Mouse (Mus musculus): ENCODE measurements at regions not wholly inside any gene's neighbourhood (a gene's known extent, or its start where the extent isn't known, plus 50 kb on each side); places are given as distances from the start of the nearest gene placed in this dataset.

DNA sequence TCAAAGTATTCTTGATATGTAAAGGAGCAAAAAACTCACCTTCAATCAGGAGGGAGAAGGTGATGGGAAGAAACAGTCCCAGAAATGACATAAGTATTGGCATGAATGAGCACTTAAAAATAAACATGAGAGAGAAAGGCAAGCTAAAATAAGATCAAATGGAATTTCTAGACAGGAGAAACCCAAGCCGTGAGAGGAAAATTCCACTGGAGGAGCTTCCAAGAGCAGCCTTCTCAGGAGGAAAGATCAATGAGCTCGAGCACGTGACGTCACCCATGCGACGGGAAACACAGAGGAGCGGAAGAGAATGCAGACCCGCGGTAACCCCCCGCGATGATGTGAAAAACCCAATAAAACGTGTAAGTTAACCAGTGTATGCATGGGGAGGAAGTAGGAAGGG is 274.6 kb downstream of the Lyplal1 start:
- no peak for DNase-seq (ENCODE audit: low read depth)

DNA sequence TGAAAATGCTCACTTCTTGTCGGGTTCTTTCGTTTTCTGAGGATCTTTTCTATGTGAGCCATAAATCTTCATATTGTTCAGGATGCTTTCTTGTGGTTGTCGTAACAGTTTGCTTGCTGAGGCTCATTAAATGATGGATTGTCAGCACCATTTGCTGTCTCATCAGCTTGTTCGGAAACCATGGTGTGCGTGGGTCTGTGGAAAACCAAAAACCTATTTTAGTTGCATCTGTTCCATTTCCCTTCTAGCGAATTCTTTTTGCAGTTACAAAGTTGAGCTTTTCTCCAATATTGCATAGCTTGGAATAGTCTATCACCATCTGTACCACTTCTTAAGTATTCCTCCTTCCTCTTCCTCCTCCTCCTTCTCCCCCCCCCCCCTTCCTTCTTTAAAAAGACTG is 269.9 kb downstream of the Lyplal1 start:
- DNase-seq (ENCODE audit: low read depth) = no peak

DNA sequence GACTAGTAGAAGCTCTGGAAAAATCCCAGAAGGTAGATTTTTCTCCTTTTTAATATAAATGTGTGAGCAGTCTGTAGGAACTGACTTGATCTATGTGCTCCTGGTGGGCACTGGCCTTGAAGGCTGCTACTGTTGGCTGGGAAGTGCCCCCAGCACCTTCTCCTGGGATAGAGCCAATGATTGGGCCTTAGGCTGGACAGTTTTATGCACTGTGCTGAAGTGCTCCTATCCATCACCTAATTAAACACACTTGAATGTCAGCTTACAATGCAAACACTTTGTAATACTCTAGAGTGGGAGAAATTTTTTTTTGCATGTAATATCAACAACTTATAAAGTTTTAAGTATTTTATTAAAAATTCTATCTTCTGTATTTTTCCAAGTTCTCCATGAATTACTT is 266.5 kb downstream of the Lyplal1 start:
- no peak for DNase-seq (ENCODE audit: low read depth)

DNA sequence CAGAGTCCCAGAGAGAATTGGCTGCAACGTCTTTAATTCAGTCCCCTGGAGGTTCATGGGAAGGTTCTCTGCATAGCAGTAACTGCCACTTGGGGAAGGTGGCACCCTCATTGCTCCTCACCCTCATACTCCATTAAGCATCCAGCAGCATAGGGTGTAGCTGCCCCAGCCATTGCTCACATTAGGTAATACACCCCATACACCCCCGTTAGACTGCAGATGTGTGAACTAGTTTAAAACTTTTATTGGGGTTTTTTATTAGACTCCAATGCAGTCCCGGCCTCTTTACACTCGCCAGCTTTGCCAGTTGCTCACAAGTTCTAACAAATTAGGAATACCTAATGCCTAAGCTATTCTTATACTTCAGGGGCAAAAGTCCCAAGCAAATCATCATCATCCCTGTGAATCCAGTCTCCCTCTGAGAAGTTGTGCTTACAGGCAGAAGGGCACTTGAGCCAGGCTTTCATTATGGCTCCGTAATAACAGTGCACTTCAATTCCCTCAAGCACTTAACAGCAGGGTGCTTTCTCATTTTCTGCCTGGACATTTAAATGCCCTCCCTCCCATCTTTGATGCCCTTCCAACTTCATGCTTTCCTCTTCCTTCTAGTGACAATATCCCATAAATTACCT is 265.7 kb downstream of the Lyplal1 start:
- no peak for DNase-seq (ENCODE audit: low read depth)

DNA sequence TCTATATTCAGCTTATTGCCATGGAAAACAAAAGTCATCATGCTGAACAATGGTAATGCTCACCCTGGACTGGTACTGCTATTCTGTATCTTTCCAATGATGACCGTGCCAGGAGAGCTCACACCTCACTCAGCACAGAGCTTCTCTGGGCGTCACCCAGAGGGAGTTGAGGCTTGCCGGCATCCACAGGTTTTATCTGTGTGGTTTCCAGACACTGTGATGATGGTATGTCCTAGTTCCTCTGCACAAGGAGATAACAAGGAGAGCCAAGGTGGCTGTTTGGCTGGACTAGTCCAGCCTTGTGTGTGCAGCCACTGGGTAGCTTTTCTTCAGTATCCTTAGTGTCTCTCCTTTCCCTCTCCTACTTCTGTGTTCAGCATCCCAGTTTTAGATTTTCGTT is 255.4 kb downstream of the Lyplal1 start:
- no peak for DNase-seq (ENCODE audit: low read depth)

DNA sequence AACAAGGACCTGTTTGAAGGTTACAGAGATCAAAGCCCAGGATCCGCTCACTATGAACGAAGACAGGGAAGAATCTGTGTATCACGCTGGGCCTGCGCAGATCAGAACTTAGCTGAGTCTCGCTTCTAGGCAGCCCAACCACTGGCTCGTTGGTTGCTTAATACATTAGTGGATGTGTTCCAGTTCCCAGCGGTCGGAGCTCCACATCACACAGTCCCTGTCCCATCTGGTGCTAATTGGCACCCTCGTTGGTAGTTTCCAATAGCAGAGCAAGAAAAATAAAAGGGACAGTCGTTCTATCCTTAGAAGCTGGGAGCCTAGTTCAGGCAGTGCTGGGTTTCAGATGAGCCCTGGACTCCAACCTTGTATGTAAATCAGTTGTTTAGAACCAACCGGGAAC is 251.2 kb downstream of the Lyplal1 start:
- DNase-seq (ENCODE audit: low read depth) = no peak

DNA sequence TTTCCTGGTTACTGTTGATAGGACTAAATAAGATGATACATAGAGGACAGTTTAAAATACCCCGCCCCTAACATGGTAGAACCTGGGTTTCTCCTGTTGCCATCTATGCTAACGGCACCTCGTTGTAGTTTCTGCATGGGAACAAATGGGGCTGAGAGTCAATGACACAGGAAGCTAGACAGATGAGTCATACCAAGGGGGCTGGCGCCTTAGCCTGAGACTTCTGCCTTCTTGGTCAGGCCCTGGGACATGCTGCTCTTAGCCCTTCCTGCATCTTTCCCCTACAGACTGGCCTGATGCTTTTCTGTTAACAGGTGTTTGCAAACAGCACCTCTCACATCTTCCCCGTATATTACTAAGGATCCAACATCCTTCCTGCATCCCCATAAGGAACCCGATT is 250.5 kb downstream of the Lyplal1 start:
- no peak for DNase-seq (ENCODE audit: low read depth)

DNA sequence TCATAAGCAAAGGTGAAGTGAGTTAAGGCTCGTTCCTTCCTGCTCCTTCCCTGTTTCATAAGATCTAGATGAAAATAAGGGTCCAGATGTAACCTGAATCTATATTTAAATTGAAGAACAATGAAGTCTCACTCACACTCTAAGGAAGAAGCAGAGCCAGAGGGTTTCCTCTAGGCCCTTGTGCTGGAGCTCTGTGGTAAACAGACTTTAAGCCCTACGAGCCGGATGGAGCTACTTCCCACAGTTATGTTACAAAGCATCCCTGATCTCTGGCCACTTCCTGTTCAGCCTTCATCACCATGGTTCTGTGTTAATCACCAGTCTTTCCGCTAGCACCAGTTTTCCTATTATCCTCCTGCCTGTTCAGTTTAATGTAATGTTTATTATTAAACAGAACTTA is 250.1 kb downstream of the Lyplal1 start:
- no peak for DNase-seq (ENCODE audit: low read depth)

DNA sequence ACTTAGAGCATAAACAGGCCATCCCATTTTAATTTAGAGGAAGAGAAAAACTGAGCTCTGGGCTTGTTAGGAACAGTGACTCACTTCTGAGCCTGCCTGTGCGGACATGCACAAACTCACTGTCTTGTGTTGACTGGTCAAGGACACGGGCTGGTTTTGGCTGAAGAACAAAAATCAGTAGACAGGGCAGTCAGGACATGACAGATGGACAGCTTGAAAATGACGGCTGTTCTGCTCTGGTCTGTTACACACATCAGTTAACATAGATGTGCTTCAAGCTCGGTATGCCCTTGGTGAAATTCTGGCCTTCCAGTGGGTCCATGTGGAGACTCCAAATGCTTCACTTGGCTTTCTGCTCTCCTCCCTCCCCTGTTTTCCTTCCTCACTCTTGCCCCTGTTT is 248.4 kb downstream of the Lyplal1 start:
- no peak for DNase-seq (ENCODE audit: low read depth)

DNA sequence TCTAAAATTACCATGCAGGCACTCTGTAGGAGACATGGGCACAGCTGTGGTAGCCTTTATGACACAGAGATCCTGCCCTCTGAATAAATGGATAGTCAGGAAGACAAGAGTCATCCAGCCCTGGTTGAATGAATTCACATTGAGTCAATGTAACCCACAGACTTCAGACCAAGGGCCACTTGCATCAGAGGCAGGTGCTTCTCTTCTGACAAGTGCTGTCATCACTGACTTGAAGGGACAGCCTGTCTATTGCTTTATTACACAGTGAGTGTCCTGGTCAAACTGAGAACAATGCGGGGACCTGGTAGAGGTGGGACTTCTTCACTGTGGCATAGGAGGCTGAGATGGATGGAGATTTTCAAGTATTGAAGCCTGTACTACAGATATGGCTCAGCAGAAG is 230.1 kb downstream of the Lyplal1 start:
- DNase-seq (ENCODE audit: low read depth) = no peak

DNA sequence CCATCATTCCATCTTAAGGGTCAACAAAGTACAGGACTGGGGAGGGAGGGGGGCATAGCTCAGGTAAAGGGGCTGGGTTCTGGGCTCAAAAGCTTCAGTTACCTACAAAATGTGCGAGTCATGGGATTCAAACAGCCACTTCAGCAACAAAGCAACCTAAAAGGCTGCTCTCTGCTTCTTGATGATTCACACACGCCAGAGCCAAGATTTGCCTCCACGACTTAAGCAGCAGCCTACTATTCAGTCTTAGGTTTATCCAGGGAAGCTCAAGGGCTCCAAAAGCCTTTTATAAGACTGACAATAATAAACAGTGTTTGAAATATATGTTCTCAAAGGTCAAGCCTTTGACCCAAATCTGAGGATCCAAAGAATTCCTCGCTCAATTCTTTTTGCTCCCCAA is 225.3 kb downstream of the Lyplal1 start:
- DNase-seq (ENCODE audit: low read depth) = no peak

DNA sequence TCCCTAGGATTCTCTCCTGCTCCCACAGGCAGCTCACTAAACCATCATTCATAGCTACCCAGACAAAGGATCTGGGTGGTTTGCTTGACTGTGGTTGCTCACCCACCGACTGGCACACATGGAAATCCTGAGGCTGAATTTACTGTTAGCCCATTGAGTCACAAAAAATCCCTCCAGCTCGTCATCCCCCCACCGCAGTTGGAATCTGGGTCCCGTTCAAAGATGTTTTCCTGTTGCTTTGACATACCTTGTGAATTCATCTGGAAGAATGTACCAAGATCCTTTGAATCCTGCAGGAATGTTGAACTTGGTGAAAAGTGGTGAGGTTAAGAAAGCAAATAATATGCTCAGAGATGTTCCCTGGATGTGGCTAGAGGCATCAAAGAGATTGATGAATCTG is 223.7 kb downstream of the Lyplal1 start:
- DNase-seq (ENCODE audit: low read depth) = no peak

DNA sequence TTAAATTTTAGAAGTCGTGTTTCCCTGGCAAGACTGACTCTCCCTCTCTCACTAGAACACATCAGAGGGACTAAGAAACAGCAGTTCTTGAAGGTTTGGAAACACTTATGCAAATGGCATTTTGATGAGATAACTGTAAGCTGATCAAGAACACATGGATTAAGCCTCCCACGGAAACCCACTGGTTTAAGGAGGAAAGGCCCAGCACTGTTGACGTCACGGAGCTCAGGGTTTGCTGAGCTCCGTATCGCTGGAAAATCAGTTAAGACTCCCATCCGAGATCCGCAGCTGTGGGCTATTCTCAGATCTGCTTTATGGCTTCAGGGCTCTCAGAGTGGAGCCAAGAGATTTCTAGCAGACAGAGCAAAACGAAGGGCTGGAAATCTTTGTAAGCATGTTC is 218.6 kb downstream of the Lyplal1 start:
- peak; percentile 15 for DNase-seq (ENCODE audit: low read depth)

DNA sequence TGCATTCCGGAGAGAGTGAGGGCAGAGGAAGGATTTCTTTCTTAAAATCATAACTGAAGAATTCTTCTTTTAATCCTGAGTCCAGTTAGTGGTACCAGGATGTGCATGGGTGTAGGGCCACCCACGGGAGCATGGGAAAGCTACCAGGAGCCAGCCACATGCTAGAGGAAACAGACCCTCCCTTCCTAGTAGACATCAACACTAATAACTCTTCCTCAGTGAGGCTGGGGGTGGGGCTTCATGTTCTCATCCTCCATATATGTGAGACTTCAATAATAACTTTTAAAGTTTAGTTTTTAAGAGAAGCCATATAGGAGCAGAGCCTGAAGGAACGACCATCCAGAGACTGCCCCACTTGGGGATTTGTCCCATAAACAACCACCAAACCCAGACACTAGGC is 216.8 kb downstream of the Lyplal1 start:
- no peak for DNase-seq (ENCODE audit: low read depth)

DNA sequence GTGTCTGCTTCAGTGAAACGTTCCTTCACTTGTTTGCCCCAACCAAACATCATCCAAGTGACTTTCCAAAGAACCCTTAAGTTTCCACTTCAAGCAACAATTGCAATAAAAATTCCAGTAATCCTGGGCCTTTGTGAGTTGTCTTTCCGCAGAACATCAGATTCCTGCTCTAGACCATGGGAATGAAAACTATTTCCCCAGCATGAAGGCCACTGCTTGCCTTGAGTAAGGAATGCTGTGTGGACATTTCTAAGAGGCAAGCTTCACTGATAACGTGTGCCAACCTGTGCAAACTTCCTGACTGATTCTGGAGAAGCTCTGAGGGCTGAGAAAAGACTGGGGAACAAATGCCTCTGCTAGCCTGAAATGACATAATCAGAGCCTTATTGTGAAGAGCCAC is 214.7 kb downstream of the Lyplal1 start:
- DNase-seq (ENCODE audit: low read depth) = no peak

DNA sequence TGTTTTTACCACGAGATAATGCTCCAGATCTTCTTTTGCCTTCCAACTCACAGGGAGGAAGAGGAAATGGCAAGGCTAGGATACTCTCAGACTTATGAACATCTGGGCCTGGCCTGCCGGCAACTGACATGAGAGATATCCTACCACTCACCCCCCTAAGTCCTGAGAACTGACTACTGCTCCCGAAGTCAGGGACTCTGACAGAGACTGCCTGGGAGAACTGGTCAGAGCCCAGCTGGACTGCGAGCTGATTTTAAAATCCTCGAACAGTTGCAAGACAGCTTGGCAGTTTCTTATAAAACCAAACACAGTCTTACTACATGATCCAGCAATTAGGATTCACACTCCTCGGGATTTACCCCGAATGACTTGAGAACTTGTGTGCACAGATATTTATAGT is 211.4 kb downstream of the Lyplal1 start:
- no peak for DNase-seq (ENCODE audit: low read depth)

DNA sequence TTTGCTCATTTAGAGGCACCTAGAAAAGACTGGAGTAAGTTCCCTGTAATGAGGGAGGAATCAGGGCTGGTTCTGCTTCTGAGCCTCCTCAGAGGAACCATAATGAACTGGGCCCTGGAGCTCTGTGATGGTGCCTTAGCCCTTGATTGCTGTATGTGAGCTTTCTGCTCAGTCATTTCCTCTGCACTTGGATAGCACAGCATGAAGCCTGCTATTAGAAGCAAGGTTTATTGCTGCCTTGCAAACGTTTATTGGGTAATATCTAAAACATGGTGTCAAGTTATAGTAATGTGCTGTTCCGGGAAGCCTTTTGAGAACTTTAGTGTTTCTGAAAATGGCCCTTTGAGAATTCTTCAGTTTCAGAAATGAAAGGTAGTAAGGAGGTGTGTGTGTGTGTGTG is 201.5 kb downstream of the Lyplal1 start:
- no peak for DNase-seq (ENCODE audit: low read depth)

DNA sequence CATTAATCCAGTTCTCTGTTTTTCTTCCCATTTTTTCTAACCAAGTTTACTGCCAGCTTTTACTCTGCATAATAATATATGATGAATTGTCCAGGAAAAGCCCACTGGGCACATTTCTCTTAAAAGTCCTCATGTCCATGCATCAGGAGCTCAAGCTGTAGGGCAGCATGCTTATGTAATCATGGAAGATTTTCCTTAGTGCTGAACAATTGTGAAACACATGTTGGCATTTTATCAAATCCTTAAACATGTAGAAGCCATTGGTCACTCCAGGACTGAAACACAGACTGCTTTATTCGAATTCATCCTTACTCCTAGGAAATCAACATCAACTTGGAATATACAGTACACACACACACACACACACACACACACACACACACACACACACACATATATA is 198.4 kb downstream of the Lyplal1 start:
- no peak for DNase-seq (ENCODE audit: low read depth)

DNA sequence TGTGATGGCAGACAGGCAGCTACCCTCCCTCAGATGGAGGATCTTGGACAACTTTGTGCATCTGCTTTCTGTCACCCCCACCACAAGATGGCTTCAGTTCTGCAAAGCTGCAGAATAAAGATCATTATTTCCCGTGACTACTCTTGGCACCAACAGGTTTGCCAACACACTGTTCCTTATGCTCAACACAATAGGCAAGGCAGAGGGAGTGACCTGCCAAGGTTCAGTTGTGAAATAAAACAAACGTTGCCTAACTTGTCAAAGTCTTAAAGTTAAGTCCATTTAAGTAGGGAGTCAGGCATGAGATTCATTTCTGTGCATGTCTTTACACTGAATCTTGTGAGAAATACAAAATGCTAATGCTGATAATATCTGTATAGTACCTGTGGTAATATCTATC is 193.4 kb downstream of the Lyplal1 start:
- no peak for DNase-seq (ENCODE audit: low read depth)

DNA sequence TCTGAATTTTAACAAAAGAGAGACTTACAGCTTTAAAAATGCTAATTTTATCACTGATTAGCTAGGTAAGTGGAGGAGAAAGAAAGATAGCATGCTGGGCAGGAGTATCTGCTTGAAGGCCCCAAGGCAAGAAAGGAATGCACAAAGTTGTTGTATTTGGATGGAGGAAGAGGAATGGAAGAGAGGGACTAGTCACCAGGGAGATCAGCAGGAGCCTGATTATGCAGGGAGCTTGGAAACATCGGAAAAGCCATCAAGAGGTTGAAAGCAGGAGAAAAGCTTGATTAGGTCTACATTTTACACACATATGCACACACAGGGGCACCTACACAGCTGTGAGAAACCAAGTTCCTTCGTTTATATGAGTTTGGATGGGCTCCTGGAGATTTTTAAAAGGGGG is 188.1 kb downstream of the Lyplal1 start:
- DNase-seq (ENCODE audit: low read depth) = no peak

DNA sequence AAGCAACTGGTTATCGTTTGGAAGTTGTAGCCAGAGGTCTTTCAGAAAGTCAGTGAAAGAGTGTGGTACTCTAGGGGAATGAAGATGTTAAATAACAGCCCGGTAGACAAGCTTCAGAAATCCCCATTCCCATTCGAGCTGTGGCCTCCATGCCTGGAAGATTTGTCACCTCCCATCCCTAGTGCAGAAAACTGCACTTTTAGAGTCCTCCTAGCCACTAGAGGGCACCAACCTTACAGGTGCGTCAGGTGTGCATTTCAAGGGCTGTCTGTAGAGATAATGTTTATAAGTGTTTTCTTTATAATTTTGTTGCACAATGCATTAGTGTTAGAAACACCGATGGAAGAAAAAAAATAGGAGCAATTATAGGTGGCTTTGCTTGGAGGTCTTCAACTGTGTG is 187.3 kb downstream of the Lyplal1 start:
- DNase-seq (ENCODE audit: low read depth) = peak; percentile 9

DNA sequence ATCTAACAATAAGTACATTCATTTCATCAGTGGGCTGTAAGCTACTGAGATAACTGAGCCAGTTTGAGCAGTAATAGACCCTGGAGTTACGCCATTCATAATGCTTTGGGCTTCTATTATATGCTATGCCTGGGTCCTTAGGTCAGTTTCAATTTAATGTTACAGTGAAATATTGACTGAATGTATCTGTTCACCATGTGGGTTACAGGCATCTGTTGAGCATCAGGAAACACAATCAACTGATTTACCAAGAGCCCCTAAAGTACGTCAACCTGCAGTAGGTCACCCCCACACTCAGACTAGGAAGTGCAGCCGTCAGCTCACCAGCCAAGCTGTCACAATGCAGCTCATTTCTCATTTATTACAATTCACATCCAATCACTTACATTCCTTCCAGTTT is 183.5 kb downstream of the Lyplal1 start:
- DNase-seq (ENCODE audit: low read depth) = peak; percentile 16

DNA sequence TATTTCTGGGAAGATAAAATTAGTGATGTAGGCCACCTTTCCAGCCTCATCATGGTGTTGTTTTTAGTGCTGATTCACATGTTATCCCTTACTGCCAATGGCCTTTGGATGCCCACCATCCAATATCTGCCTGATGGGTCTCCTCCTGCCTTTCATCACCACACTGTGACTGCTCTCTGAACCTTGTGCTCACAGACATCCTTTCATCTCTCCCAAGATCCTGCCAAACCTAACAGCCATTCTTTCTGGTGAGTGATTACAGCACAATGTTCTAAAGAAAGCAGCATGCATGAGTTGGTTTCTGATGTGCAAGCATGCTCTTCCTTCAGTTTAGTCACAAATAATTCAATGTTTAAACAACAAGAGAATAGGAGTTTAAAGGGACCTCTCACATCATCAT is 180.1 kb downstream of the Lyplal1 start:
- DNase-seq (ENCODE audit: low read depth) = no peak

DNA sequence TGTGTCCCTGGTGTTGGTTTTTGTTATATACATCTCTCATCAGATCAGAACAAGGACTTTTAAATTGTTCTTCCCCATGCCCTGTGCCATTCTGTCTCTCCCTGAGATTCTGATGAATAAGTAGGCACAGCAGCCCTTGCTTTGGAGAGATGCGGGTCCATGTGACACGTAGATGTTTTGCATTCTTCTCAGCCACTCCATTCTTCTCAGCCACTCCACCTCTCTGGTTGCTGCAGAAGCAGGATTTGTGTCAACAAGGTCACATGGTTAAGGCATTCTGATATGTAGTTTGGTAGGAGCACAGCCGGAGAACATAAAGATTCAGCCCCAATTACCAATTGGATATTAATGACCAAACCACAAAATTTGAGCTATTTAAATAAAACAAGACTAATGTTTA is 177.2 kb downstream of the Lyplal1 start:
- no peak for DNase-seq (ENCODE audit: low read depth)

DNA sequence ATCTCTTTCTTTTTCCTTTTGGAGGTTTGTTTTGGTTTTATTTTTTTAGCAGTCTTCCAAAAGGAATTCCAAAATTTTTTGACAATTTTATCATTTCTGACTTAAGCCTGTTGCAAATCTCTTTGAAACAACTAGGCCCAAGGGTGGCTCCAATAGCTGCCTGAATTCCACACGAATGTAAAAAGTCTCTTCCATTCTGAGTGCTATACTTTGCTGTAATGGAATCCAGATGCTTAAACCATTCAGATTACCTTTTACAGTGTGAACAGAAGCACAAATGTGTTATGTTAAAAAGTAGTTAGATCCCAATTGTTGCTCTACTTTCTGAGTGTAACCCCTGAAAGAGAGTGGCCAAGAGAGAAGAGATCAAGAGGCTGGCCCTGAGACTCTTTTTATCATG is 176.6 kb downstream of the Lyplal1 start:
- DNase-seq (ENCODE audit: low read depth) = no peak
